Mouse (Mus musculus) CH12.LX (cell line): Measurements from ENCODE around the gene Scarf2.

ENCODE experiments used
- CTCF ChIP-seq, 2 experiments: IDR thresholded peaks in 1 of 2; conservative IDR thresholded peaks in 1 of 2; 2 replicates each; pipeline ENCODE4 v1.5.1; 2011 to 2012; ENCODE audit warnings: low read depth in 2 of 2, low read length in 2 of 2, improper control_type of control experiment in 1 of 2, inconsistent platforms in 1 of 2, mild to moderate bottlenecking in 1 of 2, moderate library complexity in 1 of 2
- HCFC1 ChIP-seq: IDR thresholded peaks from 2 replicates; pipeline ENCODE4 v1.6.1; 2012; ENCODE audit warnings: low read depth, mild to moderate bottlenecking, inconsistent platforms, low read length, improper control_type of control experiment
- MAFK ChIP-seq: IDR thresholded peaks from 2 replicates; pipeline ENCODE4 v1.6.1; 2011; ENCODE audit warnings: low read length, improper control_type of control experiment; ENCODE audit not compliant: insufficient replicate concordance
- MYC ChIP-seq: IDR thresholded peaks from 2 replicates; pipeline ENCODE4 v1.6.1; 2011; ENCODE audit warnings: low read depth, mild to moderate bottlenecking, improper control_type of control experiment, low read length
- NELFE ChIP-seq: IDR thresholded peaks from 2 replicates; pipeline ENCODE4 v1.6.1; 2011; ENCODE audit warnings: low read depth, low read length, improper control_type of control experiment
- POLR2A ChIP-seq: IDR thresholded peaks from 2 replicates; pipeline ENCODE4 v1.6.1; 2011; ENCODE audit warnings: low read depth, mild to moderate bottlenecking, improper control_type of control experiment, low read length
- RCOR1 ChIP-seq: conservative IDR thresholded peaks from 2 replicates; pipeline ENCODE4 v1.6.1; 2012; ENCODE audit warnings: low read depth, mild to moderate bottlenecking, inconsistent platforms, low read length, improper control_type of control experiment
- SMC3 ChIP-seq: IDR thresholded peaks from 2 replicates; pipeline ENCODE4 v1.6.1; 2011; ENCODE audit warnings: low read depth, low read length, improper control_type of control experiment
- TCF12 ChIP-seq: IDR thresholded peaks from 2 replicates; pipeline ENCODE4 v1.6.1; 2014; ENCODE audit warnings: low read depth, mild to moderate bottlenecking, inconsistent platforms, low read length, improper control_type of control experiment
- ZKSCAN1 ChIP-seq: IDR thresholded peaks from 2 replicates; pipeline ENCODE4 v1.6.1; 2012; ENCODE audit warnings: low read depth, inconsistent platforms, low read length, improper control_type of control experiment, borderline replicate concordance

- TF ChIP-seq CTCF (conservative IDR thresholded peaks at IDR 0.05 in 1 of 2, IDR thresholded peaks at IDR 0.05 in 1 of 2; ENCODE audit: low read depth in 2 of 2, low read length in 2 of 2) (no peak), RCOR1 (no peak), MAFK (no peak), POLR2A (no peak), MYC (no peak), NELFE (no peak), SMC3 (no peak), ZKSCAN1 (no peak), HCFC1 (no peak), TCF12 (no peak)
Measured at GRCm38 (mm10) chr16:17778223-17778622, 18.9 kb upstream of the Scarf2 start.
